Mouse (Mus musculus) testis, adult 2 months (tissue): ENCODE results near the gene Npas3.

Experiments used
- CTCF ChIP-seq: fragments of 200-500 bp; IDR thresholded peaks from 2 replicates; pipeline ENCODE4 v1.5.1; 2012; ENCODE audit warnings: low read depth, mild to moderate bottlenecking, inconsistent platforms, low read length, moderate library complexity; ENCODE audit not compliant: control insufficient read depth, insufficient read depth, insufficient replicate concordance
- POLR2A ChIP-seq: fragments of 200-500 bp; IDR thresholded peaks from 2 replicates; pipeline ENCODE4 v1.6.1; 2012; ENCODE audit warnings: low read depth, mild to moderate bottlenecking, inconsistent platforms, low read length, moderate library complexity; ENCODE audit not compliant: control insufficient read depth

- TF ChIP-seq POLR2A (no peak), CTCF (no peak)
Observed at GRCm38 (mm10) chr12:54080996-54081395, 832.5 kb downstream of the Npas3 start.
